Mouse (Mus musculus): Measurements from ENCODE around the gene Anp32b.

The Anp32b gene

DNA sequence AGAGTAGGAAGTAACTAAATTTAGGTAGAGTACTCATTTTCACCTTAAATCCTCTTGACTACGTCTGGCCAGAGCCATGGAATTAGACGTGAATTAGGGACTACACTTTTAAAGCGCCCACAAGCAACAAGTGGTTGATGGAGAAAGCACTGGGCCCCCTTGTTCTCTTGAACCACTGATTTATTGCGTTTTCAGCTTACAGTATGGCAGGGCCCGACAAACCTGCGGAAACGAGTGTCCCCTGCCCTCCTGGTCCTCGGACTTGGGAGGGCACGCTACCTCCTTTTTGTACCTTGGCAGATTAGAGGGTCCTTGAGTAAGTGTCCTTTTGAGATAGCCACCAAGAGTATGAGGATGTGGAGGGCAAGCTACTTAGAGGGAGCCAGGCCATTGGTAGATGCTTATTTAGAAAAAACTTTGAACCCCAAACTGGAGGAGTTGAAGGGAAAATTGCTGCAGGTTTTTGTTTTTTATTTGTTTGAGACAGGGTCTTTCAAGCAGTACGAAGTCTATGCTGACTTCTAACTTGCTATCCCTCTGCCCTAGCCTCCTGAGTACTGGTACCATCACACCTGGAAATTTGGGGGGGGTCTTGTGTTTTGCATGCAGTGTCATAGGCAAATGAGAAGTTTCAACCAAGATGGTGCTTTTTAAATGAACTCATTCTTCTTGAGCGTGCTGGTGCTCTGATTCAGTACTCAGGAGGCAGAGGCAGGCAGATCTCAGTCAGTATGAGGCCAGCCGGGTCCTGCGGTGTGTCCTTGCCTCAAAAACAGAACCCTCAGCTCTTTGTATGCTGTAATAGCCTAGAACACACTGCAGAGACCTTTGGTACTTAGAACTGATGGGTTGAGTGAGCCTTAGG, 2.4 kb downstream of the Anp32b start:
- no peak for DNase-seq

DNA sequence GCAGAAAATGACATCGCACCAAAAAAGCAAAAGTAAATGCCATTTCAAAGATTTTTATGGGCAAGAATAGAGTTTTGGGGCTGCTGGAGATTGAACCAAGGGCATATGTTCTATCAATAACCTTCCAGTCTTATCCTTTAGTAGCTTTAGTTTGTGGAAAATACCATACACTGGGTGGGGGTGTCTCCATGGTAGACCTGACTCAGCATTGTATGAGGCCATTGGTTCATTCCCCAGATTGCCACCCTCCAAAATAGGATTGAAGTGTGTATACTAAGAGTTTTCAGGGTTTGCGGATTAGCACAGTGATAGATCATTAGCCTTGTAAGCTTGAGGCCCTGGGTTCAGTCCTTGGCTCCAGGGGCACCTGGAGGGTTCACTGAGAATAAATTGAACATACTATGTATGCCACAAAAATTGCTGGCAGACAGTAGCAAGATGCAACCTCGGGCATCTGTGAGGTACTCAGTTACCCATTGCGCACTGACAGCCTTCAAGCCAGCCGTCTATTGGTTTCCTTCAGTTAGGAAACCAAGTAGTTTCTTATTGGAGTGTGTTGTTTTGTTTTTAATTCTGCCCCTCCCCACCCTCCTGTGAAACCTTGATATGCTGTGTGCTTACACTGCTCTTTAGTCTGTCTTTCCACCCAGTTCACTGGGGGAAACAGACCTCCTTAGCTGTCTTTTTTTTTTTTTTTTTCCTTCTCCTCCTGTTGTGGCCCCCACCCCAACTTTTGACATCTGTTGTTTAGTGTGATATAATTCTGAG, 3.6 kb downstream of the Anp32b start:
- DNase-seq: no peak

DNA sequence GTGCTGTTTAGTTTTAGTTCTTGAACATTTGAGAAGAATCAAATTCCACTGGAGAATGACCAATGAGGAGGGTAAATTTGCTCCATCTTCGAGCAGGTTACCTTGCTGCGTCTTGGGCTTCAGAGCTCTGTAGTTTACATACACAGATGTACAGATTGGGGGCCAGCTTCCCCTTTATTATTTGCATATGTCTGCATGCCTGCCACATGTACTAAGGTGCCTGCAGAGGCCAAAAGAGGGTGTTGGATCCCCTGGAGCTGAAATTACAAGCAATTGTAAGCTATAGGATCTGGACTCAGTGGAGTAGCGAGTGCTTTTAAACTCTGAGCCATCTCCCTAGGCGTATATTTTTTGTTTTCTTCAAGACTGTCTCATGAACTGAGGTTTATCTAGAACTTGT, 6.1 kb downstream of the Anp32b start:
- DNase-seq: no peak

DNA sequence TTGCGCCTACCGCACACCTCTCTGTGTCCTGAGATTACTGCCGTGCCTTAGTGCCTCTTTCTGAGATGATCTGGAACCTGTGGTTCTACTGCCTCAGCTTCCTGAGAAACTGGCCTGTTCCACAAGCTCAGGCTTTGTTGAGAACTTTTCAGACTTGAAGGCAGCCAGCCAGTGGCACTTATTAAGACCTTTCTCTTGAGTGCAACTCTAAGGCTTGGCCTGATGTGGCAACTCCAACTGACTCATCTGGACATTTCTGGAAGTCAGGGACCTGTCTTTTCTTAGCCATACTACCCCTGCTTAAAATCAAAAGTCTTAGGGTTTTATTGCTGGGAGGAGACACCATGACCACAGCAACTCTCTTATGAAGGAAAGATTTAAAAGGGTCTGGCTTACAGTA, 6.5 kb downstream of the Anp32b start:
- DNase-seq: no peak

DNA sequence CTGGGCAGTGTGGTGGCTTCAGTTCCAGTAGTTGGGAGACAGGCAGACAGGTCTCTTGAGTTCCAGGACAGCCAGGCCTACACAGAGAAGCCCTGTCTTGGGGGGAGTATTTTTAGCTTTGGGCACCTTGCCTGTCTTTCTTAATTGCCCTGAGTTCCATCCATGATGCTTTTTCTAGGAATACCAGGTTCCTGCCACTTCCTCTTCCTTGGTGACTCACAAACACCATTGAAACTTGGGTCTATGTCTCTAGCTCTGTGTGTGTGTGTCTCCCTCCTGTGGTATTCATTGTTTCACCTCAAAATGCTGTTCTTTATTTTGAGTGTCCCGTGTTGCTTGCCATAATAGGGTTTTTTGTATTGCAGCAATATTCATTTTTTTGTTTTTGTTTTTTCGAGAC, 7.7 kb downstream of the Anp32b start:
- no peak for DNase-seq

DNA sequence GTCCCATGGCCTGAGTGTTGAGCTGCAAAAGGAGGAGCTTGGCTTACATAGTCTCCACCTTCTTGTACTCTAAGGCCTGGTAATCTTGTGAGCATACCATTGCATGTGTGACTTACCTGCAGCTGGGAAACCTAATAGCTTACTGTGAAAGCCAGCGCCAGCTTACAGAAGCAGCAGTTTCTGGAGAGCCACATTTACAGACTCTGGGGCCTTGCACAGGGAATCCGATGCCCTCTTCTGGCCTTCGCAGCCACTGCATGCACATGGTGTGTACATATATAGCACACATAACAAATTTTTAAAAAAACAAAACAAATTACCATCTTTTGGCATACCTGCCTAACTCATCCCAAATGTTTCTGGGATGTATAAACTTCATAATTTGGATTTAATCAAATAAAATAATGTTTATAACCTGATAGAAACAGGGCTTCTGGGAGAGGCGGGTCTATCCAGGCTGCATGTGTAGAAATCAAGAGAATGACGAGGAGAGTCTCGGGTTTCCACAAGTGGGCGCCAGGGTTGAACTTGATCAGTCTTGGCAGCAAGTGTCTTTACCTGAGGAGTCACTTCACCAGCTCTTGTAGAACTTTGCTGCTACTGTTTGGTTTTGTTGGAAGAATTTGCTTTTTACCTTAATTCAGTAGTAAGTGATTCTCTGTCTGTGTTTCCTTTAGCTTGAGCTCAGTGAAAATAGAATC, 12.6 kb downstream of the Anp32b start:
- DNase-seq: no peak

DNA sequence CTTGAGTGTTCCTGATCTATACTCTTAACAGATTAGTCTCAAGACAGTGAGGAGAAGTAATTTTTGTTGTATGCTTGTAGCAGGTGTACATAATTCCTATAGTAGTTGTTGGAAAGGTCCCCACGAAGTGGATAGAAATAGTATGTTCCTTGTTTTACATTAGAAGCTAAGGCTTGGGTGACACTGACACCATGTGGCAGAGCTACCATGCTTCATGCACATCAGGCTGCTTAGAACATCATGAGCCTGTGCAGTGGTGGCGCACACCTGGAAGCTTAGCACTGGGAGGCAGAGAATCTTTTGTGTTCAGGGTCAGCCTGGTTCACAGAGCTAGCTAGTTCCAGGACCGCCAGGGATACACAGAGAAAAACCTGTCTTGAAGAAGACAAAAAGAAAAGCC, 15.0 kb downstream of the Anp32b start:
- DNase-seq: no peak

DNA sequence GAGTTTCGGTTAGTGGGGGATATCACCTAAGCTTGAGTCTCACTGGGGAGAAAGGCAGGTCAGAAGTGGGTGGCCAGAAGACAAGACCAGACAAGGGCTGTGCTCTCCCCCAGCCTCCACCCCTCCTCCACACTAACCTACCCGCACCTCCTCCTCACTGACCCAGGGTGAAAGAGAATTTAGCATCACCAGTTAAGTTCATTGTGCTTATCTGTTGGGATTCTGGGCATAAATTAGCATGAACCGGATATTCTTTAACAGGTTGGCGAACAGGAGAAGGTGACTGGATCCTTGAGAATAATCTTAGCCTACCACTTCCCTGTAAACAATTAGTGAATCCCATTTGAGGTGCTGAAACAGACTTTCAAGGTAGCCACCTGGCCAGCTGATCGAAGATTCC, 24.4 kb downstream of the Anp32b start:
- no peak for DNase-seq

DNA sequence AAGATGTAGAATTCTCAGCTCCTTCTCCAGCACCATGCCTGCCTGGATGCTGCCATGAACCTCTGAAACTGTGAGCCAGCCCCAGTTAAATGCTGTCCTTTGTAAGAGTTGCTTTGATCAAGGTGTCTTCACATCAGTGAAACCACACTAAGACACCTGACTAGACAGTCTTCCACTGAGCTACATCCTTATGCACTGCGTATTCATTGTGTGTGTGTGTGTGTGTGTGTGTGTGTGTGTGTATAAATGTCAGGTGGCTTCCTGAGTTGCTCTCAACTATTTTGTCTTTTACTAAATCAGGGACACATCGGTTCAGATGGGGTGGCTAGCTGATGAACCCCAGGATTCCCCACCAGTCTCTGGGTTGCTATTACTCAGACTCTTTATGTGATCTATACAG, 28.4 kb downstream of the Anp32b start:
- DNase-seq: no peak

DNA sequence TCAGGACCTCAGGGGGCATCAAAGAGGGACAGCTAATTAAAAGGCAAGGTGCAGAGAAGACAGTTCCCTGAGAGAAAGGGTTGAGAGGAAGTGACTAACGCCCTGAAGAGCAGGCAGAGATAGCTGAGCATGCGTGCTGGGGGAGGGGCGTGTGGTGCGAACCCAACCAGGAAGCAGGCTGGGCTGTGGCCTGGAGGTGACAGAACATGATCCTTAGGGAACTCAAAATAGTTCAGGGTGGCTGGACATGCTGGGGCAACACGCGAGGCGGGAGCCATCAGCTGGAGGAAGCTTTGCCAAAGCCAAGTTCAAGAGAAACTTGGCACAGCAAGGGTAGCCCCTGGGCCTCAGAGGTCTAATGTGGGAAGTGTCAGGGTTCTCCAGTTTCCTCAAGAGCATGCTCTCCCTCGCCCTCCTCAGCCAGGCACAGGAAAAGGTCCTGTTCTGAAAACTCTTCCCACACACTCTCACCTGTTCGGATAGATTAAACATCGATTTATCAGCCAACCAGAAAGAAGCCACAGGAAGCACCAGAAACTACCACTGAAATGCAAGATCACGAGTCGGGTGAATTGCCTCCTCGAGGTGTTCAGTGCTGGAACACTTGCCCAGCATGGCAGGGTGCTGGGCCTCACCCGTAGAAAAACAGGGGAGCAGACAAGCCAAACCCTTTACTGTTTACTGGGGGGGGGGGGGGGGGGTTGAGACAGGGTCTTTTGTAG, 35.2 kb downstream of the Anp32b start:
- DNase-seq: no peak

DNA sequence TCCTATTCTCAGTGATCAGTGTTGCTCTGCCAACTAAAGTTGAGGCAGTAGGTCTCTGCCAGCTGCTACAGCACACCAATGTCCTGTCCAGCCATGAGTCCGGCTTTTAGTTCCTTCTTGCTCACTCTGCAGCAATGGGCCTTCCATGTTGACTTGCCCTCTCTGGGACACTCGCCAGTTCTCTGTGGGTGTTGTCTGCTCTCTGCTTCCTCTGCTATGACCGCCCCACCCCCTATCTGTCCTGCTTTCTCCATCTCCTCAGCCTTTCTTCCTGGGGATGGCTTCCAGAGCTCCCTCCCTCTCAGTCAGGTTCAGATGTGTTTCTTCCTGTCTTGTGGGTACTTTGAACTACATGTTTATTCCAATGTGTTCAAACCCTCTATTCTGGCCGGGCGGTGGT, 36.6 kb downstream of the Anp32b start:
- DNase-seq: no peak

DNA sequence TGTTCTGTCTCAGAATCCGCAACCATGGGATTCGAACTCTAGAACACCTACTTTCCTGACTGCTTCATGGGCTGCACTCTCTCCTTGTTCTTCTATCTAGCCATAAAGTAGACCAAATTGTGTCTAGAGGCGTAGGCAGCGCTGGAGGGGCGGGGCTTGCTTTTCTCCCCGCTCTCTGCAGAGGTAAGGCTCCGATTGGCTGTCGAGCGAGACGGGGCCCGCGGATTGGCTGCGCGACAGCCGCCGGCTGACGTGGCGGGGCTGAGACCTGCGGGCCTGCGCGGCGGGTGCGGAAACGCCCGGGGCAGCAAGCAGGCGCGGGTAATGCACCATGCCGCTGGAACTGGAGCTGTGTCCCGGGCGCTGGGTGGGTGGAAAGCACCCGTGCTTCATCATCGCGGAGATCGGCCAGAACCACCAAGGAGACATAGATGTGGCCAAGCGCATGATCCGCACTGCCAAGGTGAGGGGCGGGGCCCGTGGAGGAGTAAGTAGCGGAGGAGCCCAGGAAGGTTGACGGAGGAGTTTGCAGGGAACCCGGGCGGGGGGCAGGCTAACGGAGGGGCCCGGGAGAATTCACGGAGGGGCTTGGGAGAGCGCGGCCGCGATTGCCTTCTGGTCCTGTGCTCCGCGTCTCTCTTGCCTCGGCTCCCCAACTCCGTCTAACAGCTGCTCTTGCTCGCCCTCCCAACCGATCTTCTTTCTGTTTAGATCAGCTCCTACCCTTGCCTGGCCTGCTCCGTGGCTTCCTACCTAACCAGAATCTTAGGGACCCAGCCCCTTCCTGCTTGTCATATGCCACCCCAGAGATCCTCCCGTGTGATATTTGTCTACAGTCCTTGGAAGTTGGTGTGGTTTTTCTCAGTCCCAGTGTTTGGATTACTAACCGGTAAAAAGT, 38.6 kb downstream of the Anp32b start, which contains the start of gene Nans:
TSS of gene Nans (plus strand) at position 221 of the 898 bp plus-strand sequence.
- peak; percentile 96 for DNase-seq

DNA sequence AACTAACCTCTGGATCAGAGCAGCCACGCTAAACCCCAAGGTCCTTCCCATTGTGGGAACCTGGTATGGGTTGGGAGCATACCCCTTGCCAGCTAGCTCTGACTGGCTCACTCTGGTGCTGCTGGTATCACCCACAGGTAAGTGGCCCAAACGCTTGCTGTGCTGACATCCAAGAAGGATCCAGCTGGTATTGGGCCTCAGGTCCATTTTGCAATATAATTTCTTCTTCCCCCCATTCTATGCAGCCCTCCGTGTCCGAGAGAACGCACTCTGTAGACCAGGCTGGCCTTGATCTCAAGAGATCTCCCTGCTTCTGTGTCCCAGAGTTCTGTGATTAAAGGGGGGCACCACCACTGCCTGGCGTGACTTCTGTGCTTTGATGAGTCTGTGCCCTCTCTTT, 42.4 kb downstream of the Anp32b start:
- DNase-seq: no peak

DNA sequence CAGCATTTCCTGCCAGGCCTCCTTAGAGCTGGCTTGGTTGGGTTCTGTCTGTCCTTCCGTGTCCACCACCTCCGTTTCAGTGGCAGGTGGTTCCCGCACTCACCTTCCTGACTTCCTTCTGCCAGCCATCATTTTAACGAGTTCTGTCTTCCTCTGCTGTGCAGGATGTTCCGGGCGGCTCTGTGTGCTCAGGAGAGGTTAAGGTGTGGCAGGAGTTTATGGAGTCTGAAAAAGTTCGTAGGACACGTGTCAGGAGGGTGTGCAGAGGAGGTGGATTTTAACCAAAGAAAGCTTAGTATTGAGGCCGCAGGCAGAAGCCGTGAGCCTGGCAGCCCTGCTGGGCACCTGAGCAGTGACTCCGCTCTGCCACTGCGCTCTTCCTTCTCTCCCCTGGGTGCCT, 44.8 kb downstream of the Anp32b start:
- no peak for DNase-seq

DNA sequence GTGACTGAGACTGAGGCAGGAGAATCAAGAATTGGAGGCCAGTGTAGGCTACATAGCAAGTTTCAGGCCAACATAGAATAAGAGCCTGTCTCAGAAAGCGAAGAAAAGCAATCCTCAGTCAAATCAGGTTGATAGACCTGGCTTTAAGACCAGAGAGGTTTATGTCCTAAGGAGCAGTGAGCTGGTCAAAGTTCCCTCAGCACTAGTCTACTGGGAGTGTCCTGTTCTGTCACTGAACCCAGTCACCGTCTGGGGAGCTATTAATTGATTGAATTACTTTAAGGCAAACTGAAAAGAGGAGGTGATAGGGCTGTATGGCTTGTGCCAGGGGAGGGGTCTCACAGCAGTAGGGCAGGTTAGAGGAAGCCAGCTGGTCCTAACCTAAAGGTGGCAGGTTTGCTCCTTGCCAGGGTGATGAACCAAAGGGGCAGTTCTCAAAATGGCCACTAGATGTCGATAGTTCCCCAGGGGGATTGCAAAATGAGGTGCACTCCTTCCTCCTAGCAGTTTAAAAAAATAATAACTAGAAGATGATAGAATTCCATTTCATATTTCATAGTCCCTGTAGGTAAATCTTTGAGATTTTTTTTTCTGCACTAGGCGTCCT, 46.7 kb downstream of the Anp32b start:
- DNase-seq: peak; percentile 64

DNA sequence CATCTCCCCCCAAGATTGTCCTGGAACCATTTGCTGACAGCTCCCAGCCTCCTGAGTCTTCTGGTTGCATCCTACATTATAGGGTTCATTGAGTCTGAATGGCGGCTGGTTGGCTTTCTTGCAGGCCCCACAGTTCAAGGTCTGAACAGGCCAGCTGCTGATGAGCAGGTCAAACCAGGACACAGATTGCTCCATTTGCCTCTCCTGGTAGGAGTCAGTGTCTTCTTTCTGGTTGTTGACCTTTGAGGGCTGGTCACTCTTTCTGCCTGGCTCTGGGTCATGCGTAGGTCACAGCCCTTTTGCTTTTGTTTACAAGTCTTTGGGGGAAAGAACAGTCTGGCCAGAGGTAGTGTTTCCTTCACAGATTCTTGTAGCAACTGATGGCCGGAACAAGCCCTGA, 47.8 kb downstream of the Anp32b start:
- DNase-seq: no peak

DNA sequence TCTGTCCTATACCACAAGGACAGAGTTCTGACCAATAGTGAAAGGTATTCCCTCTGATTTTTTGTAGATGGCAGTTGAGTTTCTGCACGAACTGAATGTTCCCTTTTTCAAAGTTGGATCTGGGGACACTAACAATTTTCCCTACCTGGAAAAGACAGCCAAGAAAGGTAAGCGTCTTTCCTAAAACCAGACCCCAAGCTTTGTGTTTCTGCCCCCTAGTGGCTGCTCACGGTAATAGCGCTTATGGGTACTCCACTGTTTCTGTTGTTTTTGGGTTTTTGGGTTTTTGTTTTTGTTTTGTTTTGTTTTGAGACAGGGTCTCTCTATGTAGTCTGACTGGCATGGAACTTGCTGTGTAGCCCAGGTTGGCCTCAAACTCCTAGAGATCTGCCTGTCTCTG, 48.3 kb downstream of the Anp32b start:
- DNase-seq: no peak

DNA sequence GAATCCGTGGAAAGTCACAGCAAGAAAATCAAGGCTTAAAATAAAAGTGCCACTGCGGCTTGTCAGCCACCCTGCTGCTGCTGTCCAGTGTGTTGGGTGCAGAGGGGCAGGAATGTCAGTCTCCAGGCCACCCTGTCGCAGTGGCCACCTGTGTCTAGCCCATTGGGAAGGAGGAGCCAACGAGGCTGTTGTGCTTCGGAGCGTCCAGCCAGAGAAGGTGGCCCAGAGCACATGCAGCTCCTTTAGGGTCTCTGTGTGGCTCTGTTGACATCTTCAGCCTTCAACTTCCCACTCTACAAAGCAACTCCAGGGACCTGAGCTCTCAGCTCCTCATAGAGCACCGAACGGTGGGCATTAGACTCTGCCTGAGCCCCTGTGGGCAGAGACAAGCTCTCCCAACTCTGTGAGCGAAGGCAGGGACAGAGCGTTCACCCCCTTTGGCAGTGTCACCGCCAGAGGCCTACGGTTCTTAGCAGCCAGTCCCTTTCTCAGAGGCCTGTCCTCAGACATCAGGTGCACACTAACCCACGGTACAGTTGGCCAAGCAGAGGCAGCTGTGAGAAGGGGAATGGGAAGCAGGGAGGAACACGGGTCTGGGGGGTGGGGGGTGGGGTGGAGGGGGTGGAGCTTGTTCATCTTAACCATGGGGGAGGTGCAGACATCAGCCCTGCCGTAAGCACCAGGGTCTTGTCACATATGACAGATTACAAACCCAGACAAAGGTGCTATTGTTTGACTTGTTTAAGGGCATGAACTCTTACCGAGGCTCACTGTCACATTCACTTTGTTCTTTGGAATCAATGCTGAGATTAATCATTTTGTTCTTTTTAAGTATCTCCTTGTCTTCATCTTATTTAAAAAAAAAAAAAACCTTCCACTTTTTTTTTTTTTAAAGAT, 52.2 kb downstream of the Anp32b start:
- no peak for DNase-seq

DNA sequence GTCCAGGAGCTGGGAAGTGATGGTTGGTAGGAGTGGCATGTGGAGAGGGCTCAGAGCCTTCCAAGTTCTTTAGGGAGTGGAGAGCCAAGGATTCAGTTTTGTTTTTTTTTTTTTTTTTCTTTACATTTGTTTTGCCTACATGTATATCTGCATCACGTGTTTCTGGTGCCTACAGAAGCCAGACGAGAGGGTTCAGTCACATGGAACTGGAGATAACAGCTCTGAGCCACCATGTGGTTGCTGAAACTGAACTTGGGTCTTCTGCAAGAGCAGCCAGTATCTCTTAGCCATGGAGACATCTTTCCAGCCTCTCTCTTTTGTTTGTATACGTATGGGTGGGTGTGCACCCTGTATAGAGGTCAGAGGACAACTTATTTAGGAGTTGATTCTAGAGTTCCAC, 53.2 kb downstream of the Anp32b start:
- DNase-seq: no peak

DNA sequence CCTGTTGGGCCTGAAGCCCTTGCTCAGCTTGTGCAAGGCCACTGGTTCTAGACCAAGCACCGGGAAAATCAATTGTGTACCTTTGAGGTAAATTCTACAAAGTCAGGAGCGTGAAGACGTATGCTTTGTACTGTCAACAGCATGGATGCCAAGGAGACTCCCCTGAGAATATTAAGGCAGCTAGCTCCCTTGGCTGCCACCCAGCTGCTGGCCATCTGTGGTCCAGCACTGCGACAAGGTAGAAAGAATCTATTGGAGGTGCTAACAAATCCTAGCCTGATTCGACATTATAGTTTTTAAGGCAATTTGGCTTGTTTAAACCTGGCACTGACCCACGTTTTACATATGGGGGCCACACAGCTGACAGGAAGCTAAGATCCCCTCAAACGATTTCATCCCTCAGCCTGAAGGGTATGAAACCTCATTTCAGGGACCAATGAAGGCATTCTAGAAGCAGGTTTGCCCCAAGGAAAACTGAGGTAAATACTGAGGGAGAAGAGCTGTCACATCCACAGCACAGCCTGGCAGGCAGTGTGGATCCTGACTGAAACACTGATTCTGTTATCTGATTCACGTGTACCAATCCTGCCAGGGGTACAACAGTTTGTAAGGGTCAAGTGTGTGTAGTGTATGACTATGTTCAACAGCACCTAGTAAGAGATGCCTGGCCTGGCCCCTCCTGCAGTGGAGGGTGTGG, 54.8 kb downstream of the Anp32b start:
- DNase-seq: no peak

Measured in right cerebral cortex, adult 18-20 months (tissue).